Mouse (Mus musculus): ENCODE data around the gene Med26. TPM values are rescaled to one million over a fixed set of nuclear protein-coding genes. Genes with fewer than 3 reads are reported as not detected.
A peak's percentile ranks its signal among the peaks of the same experiment; 100 is the strongest.

The Med26 gene
- polyA plus RNA-seq, 1 experiment from 2014 or later = 18.6 TPM

DNA sequence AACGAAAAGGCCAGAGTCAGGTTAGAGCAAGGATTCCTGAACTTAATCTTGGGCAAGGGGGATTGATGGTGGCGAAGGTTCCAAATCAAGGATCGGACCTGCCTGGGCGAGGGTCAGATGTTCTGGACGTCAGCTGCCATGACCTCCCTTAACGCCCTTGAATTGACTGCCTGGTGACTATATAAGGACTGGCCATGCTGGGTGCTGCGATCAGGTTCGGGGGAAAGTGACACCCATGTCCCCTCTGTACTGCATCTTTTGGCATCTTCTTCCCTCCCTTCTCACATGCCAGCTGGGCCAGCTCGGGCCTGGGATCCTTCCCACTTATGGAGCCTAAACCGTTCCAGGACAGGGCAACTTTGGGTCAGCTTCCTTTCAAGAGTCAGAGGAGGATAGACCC is 24.4 kb upstream of the Med26 start:
- Histone ChIP-seq H3K9ac (peak overlapping the region; percentile 60), H3K27ac (replicated peaks) (peak overlapping the region; percentile 85), H3K4me3 (peak overlapping the region; percentile 72), H3K36me3 (peaks cover 13% of the 10 kb centered on the region), H3K4me1 (replicated peaks) (peaks cover 36% of the 10 kb centered on the region), H3K9me3 (no peaks in the 10 kb centered on the region), H3K27me3 (no peaks in the 10 kb centered on the region), H3K4me2 (peak overlapping the region; percentile 87)
- 7% methylated on average over 10 of the region's 10 CpGs for WGBS
- no peak for ATAC-seq (ENCODE audit: low FRiP score, low read depth)

DNA sequence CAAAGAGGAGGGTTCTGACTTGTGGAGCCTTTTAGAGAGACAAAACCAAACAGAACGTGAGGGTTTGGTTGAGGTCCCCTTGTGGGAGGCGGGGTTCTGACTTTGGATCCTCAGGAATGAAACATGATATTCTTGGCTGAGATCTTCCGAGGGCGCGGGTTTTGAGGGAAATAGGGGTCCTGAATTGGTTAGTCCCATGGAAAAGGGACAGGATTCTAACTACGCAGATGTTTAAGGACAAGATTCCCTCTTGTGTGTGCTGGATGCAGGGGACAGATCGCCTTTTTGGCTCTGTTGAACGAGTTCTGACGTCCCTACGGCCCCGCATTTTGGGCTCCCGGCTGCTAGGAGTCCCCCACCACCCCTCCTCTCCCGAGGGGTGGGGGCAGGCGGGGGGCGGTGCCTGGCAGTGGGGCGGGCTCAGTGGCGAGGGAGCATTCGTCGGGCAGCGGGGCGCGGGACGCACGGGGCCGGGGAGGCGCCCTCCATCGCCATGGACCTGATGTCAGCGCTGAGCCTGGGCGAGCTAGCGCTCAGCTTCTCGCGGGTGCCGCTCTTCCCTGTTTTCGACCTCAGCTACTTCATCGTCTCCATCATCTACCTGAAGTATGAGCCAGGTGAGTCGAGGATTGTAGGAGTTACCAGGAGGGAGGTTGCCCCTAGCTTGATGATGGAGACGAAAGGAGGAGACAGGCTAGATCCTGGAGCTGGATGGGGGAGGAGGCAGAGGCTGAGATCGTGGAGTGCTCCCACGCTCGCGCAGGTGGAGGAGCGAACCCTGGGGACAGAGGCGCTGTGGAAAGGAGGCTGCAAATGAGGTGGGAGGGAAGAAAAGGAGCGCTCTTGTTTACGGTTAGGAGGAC is 23.8 kb upstream of the Med26 start, which contains the start of gene Tmem38a:
TSS of gene Tmem38a (plus strand) at position 445 of the 863 bp plus-strand sequence.
- under 1% methylated on average over 40 of the region's 45 CpGs for WGBS
- peak within 1 kb of the TSS; percentile 72 for H3K4me3 ChIP-seq

DNA sequence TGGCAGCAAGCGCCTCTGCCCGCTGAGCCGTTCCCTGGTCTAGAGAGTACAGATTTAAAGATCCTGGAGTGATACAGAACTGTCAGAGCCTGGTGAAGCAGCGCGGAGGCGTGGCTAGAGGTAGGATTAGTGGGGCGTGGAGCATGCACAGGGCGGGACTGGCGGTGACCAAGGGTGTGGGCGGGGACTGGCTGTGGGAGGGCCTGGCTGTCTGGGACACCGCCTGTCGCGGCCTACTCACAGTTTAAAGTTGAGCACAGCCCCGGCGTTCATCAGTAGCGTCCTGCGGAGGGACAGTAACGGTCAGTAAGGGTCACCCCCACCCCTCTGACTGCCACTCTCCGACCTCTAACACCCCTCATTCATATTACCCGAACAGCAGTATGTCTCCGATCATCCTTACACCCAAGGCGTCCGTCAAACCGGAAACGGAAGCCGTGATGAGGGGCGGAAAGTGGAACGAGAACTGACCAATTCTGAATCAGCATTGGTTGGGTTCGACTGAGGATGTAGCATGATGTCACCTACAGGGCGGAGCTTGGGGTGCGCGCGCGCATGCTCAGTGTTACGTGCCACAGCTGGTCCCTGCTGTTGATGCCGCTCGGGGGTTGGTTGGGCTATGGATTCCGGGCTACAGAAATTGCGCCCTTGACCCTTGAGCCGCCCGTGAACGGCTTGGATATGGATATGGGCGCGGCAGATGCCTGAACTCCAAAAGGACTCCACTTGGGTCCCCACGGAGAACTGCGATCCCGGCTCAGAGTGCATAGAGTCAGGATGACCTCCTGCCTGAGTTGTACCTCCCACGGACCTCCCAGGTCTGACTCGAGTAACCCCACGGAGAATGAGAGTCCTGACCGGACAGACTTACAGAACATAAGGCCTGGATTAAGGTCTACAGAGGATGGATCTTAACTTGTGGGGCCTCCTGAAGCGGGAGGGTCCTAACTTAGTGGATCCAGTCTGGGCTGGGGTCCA is 22.9 kb upstream of the Med26 start, which contains the start of gene Smim7:
TSS of gene Smim7 (minus strand) at position 456 of the 978 bp plus-strand sequence.
- Histone ChIP-seq H3K4me2 (peak within 1 kb of the TSS; percentile 87), H3K4me1 (replicated peaks) (peaks cover 36% of the 10 kb centered on the region), H3K9ac (peak within 1 kb of the TSS; percentile 62), H3K36me3 (peaks cover 29% of the 10 kb centered on the region), H3K27ac (replicated peaks) (peak within 1 kb of the TSS; percentile 85), H3K4me3 (peak within 1 kb of the TSS; percentile 72), H3K27me3 (no peaks in the 10 kb centered on the region), H3K9me3 (no peaks in the 10 kb centered on the region)
- ATAC-seq (ENCODE audit: low FRiP score, low read depth) = peak; percentile 96
- WGBS = under 1% methylated on average over 52 of the region's 52 CpGs

More for the DNA sequence above, 23.8 kb upstream of the Med26 start, which contains the start of gene Tmem38a:
- H3K9ac ChIP-seq = peak within 1 kb of the TSS; percentile 62
- H3K4me2 ChIP-seq = peak within 1 kb of the TSS; percentile 87
- no peaks in the 10 kb centered on the region for H3K9me3 ChIP-seq
- peaks cover 36% of the 10 kb centered on the region for H3K4me1 ChIP-seq (replicated peaks)
- peaks cover 19% of the 10 kb centered on the region for H3K36me3 ChIP-seq
- ATAC-seq (ENCODE audit: low FRiP score, low read depth) = peak; percentile 35
- no peaks in the 10 kb centered on the region for H3K27me3 ChIP-seq
- H3K27ac ChIP-seq (replicated peaks) = peak within 1 kb of the TSS; percentile 85

DNA sequence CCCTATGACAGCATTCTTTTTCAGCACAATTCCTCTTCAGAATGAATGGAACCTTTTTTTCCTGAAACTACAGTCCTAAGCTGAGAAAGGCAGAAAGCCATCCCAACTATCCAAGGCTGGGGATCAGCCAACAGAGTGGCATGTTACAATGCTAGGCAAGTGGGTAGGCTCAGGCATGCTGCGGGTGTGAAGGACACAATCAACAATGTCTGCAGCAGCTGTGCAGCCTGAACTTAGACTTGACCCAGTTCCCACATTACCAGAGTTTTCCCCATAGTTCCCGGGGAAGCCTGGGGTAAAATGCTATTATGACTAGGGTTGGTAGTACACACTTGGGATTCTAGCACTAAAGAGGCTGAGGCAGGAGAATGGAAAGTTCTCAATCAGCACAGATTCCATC is 17.9 kb upstream of the Med26 start:
- no peak for ATAC-seq (ENCODE audit: low FRiP score, low read depth)
- Histone ChIP-seq H3K36me3 (peaks cover 43% of the 10 kb centered on the region), H3K4me3 (no peak overlapping the region), H3K27me3 (no peaks in the 10 kb centered on the region), H3K27ac (replicated peaks) (no peak overlapping the region), H3K4me2 (no peak overlapping the region), H3K9me3 (no peaks in the 10 kb centered on the region), H3K9ac (no peak overlapping the region), H3K4me1 (replicated peaks) (peaks cover 20% of the 10 kb centered on the region)
- WGBS = 93% methylated on average over 2 of the region's 2 CpGs

DNA sequence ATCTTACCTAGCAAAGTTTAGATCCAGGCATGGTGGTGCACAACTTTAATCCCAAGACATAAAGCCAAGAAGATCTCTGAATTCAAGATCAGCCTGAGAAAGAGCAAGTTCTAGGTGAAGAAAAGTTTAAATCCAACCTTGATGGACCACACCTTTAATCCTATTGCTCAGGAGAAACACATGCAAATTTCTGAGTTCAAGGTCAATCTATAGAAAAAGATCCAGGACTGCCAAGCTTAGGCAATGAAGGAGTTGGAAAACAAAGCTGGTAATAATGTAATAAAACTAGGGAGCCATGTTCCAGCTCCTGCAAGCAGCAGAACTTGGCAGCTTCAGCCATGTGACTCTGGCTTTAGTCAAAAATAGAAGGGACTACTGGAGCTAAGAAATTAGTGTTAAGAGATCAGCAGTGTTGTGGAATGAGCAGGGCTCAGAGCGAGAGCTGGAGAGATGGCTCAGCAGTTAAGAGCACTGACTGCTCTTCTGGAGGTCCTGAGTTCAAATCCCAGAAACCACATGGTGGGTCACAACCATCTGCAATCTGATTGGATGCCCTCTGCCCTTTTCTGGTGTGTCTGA is 13.1 kb upstream of the Med26 start:
- Histone ChIP-seq H3K4me2 (no peak overlapping the region), H3K9me3 (no peaks in the 10 kb centered on the region), H3K4me3 (no peak overlapping the region), H3K4me1 (replicated peaks) (no peaks in the 10 kb centered on the region), H3K27me3 (no peaks in the 10 kb centered on the region), H3K27ac (replicated peaks) (no peak overlapping the region), H3K9ac (no peak overlapping the region), H3K36me3 (peaks cover 35% of the 10 kb centered on the region)
- ATAC-seq (ENCODE audit: low FRiP score, low read depth) = no peak
- WGBS = 88% methylated on average over 1 of the region's 1 CpGs

DNA sequence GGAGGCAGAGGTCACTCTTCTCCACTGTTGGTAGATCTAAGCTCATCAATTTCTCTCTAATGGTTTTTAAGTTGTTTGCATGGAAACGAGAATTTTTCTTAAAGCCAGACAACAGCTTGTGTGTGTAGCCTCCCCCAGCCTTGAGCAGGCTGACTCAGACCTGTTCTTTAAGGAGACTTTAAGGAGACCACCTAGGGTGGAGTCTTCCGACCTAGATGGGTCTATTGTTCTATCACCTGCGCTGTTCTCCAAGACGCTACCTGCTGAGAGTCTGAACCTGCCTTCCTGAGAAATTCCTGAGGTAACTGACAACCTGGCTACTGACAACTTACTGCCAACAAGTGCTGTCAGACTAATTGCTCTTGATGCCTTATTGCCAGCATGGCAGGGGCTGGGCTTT is 7.7 kb upstream of the Med26 start:
- Histone ChIP-seq H3K36me3 (peaks cover 31% of the 10 kb centered on the region), H3K4me2 (no peak overlapping the region), H3K27me3 (no peaks in the 10 kb centered on the region), H3K4me3 (no peak overlapping the region), H3K9me3 (no peaks in the 10 kb centered on the region), H3K9ac (no peak overlapping the region), H3K27ac (replicated peaks) (no peak overlapping the region), H3K4me1 (replicated peaks) (peaks cover 12% of the 10 kb centered on the region; the same call in 1 of the 2 replicates)
- WGBS = 51% methylated on average over 4 of the region's 4 CpGs
- no peak for ATAC-seq (ENCODE audit: low FRiP score, low read depth)

DNA sequence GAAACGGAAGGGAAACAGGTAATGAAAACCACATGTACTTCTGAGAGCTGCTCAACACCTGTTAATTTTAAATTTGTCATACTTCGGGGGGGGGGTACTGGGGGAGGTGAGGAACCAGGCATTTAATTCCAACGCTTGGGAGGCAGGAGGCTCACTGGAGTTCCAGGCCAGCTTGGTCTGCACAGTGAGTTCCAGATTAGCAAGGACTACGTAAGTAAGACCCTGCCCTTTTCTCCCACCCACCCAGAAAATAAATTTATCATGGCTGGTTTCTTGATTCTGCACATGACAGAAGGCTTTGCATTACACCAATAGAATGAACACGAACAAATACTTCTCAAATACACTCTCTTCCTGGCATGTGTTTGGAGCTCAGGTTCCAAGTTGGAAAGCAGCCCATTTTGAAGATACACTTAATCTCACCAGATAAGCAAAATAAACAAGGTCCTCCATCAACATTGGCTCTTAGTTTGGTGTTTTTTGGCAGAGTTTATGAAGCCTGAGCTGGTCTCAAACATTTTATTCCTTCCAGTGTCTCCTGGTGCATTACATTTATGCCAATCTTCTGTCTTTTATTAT is 1.3 kb upstream of the Med26 start:
- 13% methylated on average over 5 of the region's 5 CpGs for WGBS
- no peak for ATAC-seq (ENCODE audit: low FRiP score, low read depth)
- Histone ChIP-seq H3K27me3 (no peaks in the 10 kb centered on the region), H3K9me3 (no peaks in the 10 kb centered on the region), H3K4me2 (peak overlapping the region; percentile 99), H3K36me3 (peaks cover 8% of the 10 kb centered on the region; the same call in 1 of the 2 replicates), H3K27ac (replicated peaks) (peak overlapping the region; percentile 87), H3K4me1 (replicated peaks) (peaks cover 55% of the 10 kb centered on the region), H3K9ac (peak overlapping the region; percentile 99), H3K4me3 (peak overlapping the region; percentile 94)

DNA sequence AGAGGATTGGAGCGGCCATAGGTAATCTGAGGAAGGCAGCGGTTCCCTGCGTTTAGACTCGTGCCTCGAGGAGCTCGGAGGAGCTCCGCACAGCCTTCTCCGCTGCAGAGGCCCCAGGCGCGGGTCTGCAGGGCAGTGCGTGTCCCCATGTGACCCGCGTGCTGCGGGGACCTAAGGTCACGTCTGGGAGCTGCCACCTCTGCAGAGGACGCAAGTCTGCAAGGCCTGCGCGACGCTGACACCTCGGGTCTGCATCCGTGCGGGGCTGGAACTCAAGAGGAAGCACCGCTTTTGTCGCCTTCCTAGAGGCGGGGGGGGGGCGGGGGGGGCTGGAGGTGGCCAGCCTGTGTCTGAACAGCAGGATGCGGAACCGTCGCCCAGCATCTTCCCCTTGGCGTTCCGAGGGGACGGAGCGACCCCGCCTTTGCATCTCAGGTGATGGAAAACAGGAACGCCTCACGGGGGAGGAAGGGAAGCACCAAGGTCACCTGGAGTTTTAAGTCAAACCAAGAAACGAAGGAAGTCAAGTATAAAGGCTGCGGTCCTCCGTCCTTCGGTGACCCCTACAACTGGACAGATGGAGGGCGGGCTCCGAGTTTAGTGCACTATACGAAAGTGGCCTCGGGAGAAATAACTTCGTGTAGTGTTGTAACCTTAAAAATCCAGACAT is 709 bp upstream of the Med26 start:
- H3K4me1 ChIP-seq (replicated peaks) = peaks cover 55% of the 10 kb centered on the region
- peak overlapping the region; percentile 99 for H3K4me2 ChIP-seq
- H3K36me3 ChIP-seq = peaks cover 7% of the 10 kb centered on the region; the same call in 1 of the 2 replicates
- H3K27ac ChIP-seq (replicated peaks) = peak overlapping the region; percentile 87
- WGBS = under 1% methylated on average over 43 of the region's 45 CpGs
- no peaks in the 10 kb centered on the region for H3K27me3 ChIP-seq
- ATAC-seq (ENCODE audit: low FRiP score, low read depth) = peak; percentile 6
- H3K4me3 ChIP-seq = peak overlapping the region; percentile 94
- H3K9me3 ChIP-seq = no peaks in the 10 kb centered on the region
- H3K9ac ChIP-seq = peak overlapping the region; percentile 99

DNA sequence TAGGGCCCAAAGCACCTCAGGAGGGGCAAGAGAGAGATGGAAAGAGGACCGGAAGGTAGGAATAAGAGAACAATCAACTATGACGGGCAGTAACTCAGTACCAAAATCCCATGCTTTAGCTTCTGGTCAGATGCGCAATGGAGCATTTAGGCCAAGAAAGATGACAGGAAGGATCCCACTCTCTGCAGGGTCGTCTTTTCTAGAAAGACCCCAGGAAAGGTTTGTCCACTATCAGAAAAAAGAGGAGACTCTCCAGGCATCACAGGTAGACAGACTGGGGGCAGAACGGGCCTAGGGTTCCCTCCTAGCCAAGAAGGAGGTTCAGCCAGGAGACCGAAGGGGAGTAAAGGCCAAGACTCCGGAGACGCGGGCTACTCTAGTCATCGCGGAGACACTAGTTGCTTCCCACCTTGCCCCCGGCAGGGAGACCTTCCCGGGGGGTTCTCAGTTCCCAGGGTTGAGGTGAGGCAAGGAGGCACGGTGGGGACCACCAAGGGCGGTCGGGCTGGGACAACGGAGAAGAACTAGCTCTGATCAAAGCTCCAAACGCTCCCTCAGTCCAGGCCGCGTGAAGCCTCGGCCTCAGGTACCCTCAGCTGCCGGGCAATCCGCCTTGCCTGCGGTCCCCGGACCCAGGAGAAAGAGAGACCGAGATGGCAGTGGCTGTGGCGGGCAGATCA is 808 bp downstream of the Med26 start:
- Histone ChIP-seq H3K4me2 (peak overlapping the region; percentile 99), H3K4me1 (replicated peaks) (peaks cover 48% of the 10 kb centered on the region), H3K27me3 (no peaks in the 10 kb centered on the region), H3K9me3 (no peaks in the 10 kb centered on the region), H3K9ac (peak overlapping the region; percentile 99), H3K4me3 (peak overlapping the region; percentile 94), H3K27ac (replicated peaks) (peak overlapping the region; percentile 87), H3K36me3 (peaks cover 3% of the 10 kb centered on the region; the same call in 1 of the 2 replicates)
- peak; percentile 4; the same call in 1 of the 2 replicates for ATAC-seq (ENCODE audit: low FRiP score, low read depth)
- 1% methylated on average over 27 of the region's 27 CpGs for whole genome bisulfite sequencing

DNA sequence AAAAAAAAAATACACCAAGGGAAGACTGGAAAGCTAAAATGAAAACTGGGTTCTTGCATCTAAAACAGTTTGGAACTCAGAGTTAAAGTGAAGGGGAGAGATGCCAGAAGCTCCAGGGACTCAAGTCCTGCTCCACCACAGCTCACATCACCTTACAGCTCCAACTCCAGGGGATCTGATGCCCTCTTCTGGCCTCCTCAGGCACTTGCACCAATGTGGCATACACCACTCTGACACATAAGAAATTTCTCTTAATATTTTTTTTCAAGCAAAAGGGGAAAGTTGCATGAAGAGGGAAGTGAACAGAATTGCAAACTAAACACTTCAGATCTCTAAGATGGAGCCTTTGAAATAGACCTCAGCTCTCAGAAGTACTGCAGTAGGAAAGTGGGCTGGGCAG is 8.8 kb downstream of the Med26 start:
- Histone ChIP-seq H3K27ac (replicated peaks) (no peak overlapping the region), H3K9ac (no peak overlapping the region), H3K27me3 (no peaks in the 10 kb centered on the region), H3K36me3 (peaks cover 3% of the 10 kb centered on the region; the same call in 1 of the 2 replicates), H3K4me1 (replicated peaks) (no peaks in the 10 kb centered on the region), H3K9me3 (no peaks in the 10 kb centered on the region), H3K4me3 (no peak overlapping the region), H3K4me2 (no peak overlapping the region)
- ATAC-seq (ENCODE audit: low FRiP score, low read depth) = no peak

Data from hindbrain, embryonic 15.5 days (tissue).